Mouse (Mus musculus) hindbrain, embryonic 12.5 days (tissue): ENCODE measurements around the gene Sik3. TPM values are rescaled to one million over a fixed set of nuclear protein-coding genes. Genes with fewer than 3 reads are reported as not detected.

Experiments used
- ATAC-seq: fragments of 200-750 bp; cut with Nextera tagmentation; 2 replicates; pipeline ENCODE4 v1.8.0; 2017; ENCODE audit warnings: moderate TSS enrichment; ENCODE audit not compliant: low FRiP score
- H3K27ac ChIP-seq: fragments of 300-500 bp; sonication (generic); 2 replicates; pipeline ENCODE4 v1.5.1; 2016; ENCODE audit warnings: mild to moderate bottlenecking
- H3K27me3 ChIP-seq: fragments of 300-500 bp; sonication (generic); 2 replicates; pipeline ENCODE4 v1.6.1; 2016; ENCODE audit warnings: mild to moderate bottlenecking
- H3K36me3 ChIP-seq: fragments of 300-500 bp; sonication (generic); 2 replicates; pipeline ENCODE4 v1.6.1; 2016; ENCODE audit warnings: mild to moderate bottlenecking
- H3K4me1 ChIP-seq: fragments of 300-500 bp; sonication (generic); 2 replicates; pipeline ENCODE4 v1.6.1; 2016
- H3K4me2 ChIP-seq: fragments of 300-500 bp; sonication (generic); replicated peaks from 2 replicates; pipeline ENCODE4 v1.6.1; 2016; ENCODE audit warnings: mild to moderate bottlenecking
- H3K4me3 ChIP-seq: fragments of 300-500 bp; sonication (generic); 2 replicates; pipeline ENCODE4 v1.5.1; 2016; ENCODE audit warnings: mild to moderate bottlenecking
- H3K9ac ChIP-seq: fragments of 300-500 bp; sonication (generic); 2 replicates; pipeline ENCODE4 v1.6.1; 2016; ENCODE audit warnings: mild to moderate bottlenecking, moderate library complexity
- H3K9me3 ChIP-seq: fragments of 300-500 bp; sonication (generic); replicated peaks from 2 replicates; pipeline ENCODE4 v1.6.1; 2016; ENCODE audit warnings: mild to moderate bottlenecking
- WGBS: fragments of 180-500 bp; shearing (Covaris S2); methylation state at CpG from one replicate; pipeline ENCODE4 v1.1.7; 2016; 5-methylcytosine and 5-hydroxymethylcytosine counted together
- polyA plus RNA-seq: library from polyadenylated mRNA; unstranded; fragments of >200 nt; fragmentation: Nextera tagmentation; extraction: Ambion mirVana; gene quantifications from 2 replicates; pipeline ENCODE4 v1.2.1, GENCODE M21; 2016

Sik3 gene
- polyA plus RNA-seq, 1 experiment from 2014 or later = 13.9 TPM

DNA sequence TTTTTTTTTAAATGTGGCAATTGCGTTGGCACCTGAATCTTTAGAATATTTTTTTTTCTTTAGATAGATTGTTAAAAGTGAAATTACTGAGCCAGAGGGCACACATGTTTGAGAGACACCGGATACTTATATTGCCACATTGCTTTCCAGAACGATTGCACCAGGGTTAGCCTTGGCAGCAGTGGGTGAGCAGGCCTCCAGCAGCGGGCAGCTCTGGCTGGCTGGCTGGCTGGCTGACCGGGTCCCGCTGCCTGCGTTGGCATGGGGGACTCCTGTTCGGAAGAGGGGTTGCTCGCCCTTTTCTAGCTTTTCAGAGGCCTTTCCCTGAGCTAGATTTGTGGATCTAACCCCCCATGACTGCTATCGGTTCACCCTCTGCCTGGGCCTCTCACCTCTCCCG is 11.0 kb downstream of the Sik3 start:
- no peak overlapping the region for H3K4me3 ChIP-seq
- H3K4me2 ChIP-seq = no peak overlapping the region
- no peaks in the 10 kb centered on the region for H3K9me3 ChIP-seq
- no peak overlapping the region for H3K9ac ChIP-seq
- no peak for ATAC-seq
- WGBS = 91% methylated on average over 11 of the region's 11 CpGs
- H3K4me1 ChIP-seq = no peaks in the 10 kb centered on the region
- H3K36me3 ChIP-seq = no peaks in the 10 kb centered on the region
- H3K27me3 ChIP-seq = no peaks in the 10 kb centered on the region
- H3K27ac ChIP-seq = no peak overlapping the region

DNA sequence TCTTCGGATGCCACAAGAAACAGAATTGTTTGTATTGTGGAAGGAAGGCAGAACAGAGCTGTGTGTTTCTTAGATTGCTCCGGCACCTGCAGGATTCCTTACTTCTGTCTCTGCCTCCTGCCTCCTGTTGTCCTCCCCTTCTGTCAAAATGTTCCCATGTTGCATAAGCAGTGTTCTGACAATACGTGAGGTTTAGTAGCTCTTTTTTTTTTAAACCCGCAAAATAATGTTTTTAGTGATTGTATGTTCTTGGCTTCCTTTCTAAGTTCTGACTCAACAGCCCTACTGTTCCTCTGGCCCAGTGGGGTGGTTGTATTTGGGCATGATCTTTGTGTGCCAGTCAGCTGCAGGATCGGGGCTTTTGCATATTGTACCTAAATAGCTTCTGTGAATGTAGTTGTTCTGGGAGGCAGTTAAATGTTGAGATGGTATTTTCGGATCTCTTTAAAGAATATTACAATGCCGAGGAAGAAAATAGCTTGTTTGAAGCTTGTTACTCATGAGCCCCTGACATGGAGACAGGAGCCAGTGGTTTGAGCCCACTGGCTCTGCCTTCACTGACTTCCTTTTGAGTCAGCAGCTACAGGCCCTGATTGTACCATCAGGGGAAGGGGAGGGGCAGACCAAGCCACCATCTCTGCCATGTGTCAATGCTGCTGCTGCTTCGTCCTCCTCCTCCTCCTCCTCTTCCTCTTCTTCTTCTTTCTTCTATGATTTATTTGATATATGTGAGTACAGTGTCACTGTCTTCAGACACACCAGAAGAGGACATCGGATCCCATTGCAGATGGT is 13.6 kb downstream of the Sik3 start:
- Histone ChIP-seq H3K4me3 (no peak overlapping the region), H3K9ac (no peak overlapping the region), H3K27me3 (no peaks in the 10 kb centered on the region), H3K4me1 (no peaks in the 10 kb centered on the region), H3K9me3 (no peaks in the 10 kb centered on the region), H3K4me2 (no peak overlapping the region), H3K36me3 (no peaks in the 10 kb centered on the region), H3K27ac (no peak overlapping the region)
- ATAC-seq = no peak
- 92% methylated on average over 9 of the region's 9 CpGs for WGBS

DNA sequence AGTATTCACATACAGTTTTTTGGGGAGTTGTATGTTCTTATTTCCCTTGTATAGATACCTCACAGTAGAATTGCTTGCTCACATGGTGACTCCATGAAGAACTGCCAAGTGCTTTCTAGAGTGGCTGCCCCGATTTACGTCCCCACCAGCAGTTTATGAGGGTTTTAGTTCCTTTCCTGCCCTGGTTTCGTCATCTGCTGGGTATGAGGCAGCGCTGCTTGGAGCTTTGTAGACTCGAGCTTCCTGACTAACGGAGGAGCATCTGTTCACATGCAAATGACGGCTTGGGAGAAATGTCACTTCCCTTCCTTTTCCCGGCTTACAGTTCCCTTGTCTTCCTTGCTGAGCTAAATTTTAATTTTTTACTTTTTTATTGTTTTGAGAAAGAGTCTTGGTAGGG is 15.4 kb downstream of the Sik3 start:
- Histone ChIP-seq H3K36me3 (no peaks in the 10 kb centered on the region), H3K4me3 (no peak overlapping the region), H3K4me1 (peaks cover 5% of the 10 kb centered on the region; the same call in 1 of the 2 replicates), H3K9me3 (no peaks in the 10 kb centered on the region), H3K27ac (no peak overlapping the region), H3K27me3 (no peaks in the 10 kb centered on the region), H3K9ac (no peak overlapping the region), H3K4me2 (no peak overlapping the region)
- 27% methylated on average over 8 of the region's 8 CpGs for WGBS
- ATAC-seq = no peak

DNA sequence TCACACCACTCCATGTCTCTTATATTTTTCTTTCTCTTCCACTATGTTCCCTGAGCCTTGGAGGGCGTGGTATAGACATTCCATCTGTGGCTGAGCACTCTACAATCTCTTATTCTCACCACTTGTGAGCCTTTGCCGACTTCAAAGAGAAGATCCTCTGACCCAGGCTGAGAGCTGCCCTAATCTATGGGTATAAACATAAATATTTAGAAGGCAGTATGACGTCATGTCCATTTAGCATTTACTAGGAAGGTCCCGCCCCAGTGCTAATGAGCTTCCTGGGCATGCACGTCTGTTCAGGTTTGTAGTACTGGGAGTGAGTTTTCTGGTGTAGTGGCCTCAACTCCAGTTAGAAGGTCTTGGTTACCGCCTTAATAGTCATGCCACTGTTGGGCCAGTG is 16.9 kb downstream of the Sik3 start:
- Histone ChIP-seq H3K4me2 (no peak overlapping the region), H3K27me3 (no peaks in the 10 kb centered on the region), H3K4me1 (peaks cover 5% of the 10 kb centered on the region; the same call in 1 of the 2 replicates), H3K4me3 (no peak overlapping the region), H3K9me3 (no peaks in the 10 kb centered on the region), H3K36me3 (no peaks in the 10 kb centered on the region), H3K9ac (no peak overlapping the region), H3K27ac (no peak overlapping the region)
- ATAC-seq = no peak
- 80% methylated on average over 6 of the region's 6 CpGs for whole genome bisulfite sequencing

DNA sequence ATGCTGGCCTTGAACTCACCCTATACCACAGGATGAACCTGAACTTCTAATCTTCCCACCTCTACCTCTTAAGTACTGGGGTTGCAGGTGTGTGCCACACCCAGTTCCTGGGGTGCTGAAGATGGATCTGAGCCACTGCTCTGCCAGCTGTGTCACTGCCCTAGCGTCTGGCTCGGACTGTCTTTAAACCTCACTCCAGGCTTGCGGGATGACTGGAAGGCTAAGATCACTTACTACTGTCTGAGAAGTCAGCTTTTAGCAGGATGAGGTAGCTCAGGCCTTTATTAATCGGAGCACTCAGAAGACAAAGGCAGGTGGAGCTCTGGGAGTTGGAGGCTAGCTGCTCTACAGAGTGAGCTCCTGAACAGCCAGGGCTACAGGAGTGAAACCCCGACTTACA is 17.6 kb downstream of the Sik3 start:
- Histone ChIP-seq H3K27me3 (no peaks in the 10 kb centered on the region), H3K36me3 (no peaks in the 10 kb centered on the region), H3K4me1 (peaks cover 8% of the 10 kb centered on the region; the same call in 1 of the 2 replicates), H3K9me3 (no peaks in the 10 kb centered on the region), H3K27ac (no peak overlapping the region), H3K4me3 (no peak overlapping the region), H3K4me2 (no peak overlapping the region), H3K9ac (no peak overlapping the region)
- 81% methylated on average over 5 of the region's 5 CpGs for WGBS
- no peak for ATAC-seq

DNA sequence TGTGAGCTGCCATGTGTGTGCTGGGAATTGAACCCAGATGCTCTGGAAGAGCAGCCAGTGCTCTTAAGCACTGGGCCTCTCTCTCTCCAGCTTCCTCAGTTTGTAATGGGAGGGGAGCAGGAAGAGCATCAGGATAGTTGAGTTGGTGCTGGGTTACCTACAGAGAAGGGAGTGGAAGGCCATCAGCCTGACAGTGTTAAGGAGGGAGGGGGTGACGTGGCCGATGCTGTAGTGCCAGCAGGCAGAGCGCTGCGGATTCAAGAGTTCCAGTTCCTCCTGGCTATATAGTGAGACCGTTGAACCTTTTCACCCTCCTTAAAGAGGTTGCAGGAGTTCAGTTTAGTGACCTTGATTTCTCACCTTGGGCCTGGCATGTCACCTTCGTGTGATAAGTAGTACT is 18.3 kb downstream of the Sik3 start:
- Histone ChIP-seq H3K9ac (no peak overlapping the region), H3K9me3 (no peaks in the 10 kb centered on the region), H3K27me3 (no peaks in the 10 kb centered on the region), H3K4me1 (peaks cover 13% of the 10 kb centered on the region; the same call in 1 of the 2 replicates), H3K4me2 (no peak overlapping the region), H3K36me3 (no peaks in the 10 kb centered on the region), H3K27ac (no peak overlapping the region), H3K4me3 (no peak overlapping the region)
- WGBS = 86% methylated on average over 6 of the region's 6 CpGs
- no peak for ATAC-seq

DNA sequence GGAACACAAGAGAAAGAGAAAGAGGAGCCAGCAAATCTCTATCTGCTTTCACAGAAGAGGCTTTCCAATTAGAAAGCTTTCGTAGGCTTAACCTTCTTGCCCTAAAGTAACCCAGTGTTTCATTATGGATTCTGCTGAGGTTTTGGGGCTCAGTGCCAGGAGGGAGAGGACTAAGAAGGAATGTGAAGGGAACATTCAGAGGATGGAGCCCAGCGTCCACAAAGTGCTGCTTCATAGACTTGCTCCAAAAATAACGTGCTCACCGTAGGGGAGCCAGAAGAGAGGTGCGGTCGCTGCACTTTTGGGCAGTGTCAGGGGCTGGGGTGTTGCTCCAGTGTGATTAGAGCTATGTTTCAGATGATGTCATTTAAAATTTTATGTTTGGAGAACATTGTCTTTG is 19.6 kb downstream of the Sik3 start:
- Histone ChIP-seq H3K4me2 (no peak overlapping the region), H3K36me3 (no peaks in the 10 kb centered on the region), H3K9ac (no peak overlapping the region), H3K4me3 (no peak overlapping the region), H3K9me3 (no peaks in the 10 kb centered on the region), H3K27me3 (no peaks in the 10 kb centered on the region), H3K27ac (no peak overlapping the region), H3K4me1 (peaks cover 13% of the 10 kb centered on the region; the same call in 1 of the 2 replicates)
- WGBS = 81% methylated on average over 6 of the region's 6 CpGs
- ATAC-seq = no peak

DNA sequence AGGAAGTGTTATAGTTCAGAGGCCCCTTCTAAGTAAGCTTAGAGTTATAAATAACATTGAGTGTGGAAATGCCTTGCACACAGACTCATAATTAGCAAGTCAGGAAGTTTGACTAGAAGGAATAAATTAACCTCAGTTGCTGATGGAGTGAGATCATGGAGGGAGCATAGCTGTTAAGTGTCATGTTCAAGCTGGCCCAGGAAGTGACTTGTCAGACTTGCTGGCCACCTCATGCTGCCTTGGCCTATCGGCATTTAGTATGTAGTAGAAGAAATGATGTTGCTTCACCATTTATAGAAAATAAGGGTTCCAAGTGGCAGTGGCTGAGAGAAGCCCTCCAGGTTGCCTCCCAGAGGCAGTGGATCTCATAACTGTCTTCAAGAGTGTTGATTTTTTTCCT is 20.4 kb downstream of the Sik3 start:
- Histone ChIP-seq H3K27ac (no peak overlapping the region), H3K4me1 (peaks cover 13% of the 10 kb centered on the region; the same call in 1 of the 2 replicates), H3K4me3 (no peak overlapping the region), H3K36me3 (no peaks in the 10 kb centered on the region), H3K9me3 (no peaks in the 10 kb centered on the region), H3K27me3 (no peaks in the 10 kb centered on the region), H3K4me2 (no peak overlapping the region), H3K9ac (no peak overlapping the region)
- no peak for ATAC-seq
- WGBS = 92% methylated on average over 1 of the region's 1 CpGs

DNA sequence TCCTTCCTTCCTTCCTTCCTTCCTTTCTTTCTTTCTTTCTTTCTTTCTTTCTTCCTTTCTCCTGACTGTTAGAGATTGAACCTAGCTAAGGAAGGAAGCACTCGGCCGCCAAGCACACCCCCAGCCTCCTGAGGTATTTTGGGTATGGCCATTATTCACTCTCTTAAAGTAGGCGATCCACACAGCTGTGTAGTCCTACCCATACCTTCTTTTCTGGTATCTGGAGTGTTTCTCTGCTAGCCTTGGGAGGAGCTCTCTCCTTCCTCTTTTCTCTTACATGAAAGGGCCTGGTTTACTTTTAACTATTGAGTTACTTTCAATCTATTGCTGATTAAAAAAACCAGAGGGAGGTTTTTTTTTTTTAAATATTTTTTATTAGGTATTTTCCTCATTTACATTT is 21.2 kb downstream of the Sik3 start:
- Histone ChIP-seq H3K4me2 (no peak overlapping the region), H3K4me1 (peaks cover 13% of the 10 kb centered on the region; the same call in 1 of the 2 replicates), H3K9ac (no peak overlapping the region), H3K9me3 (no peaks in the 10 kb centered on the region), H3K36me3 (no peaks in the 10 kb centered on the region), H3K27ac (no peak overlapping the region), H3K27me3 (no peaks in the 10 kb centered on the region), H3K4me3 (no peak overlapping the region)
- 87% methylated on average over 3 of the region's 3 CpGs for WGBS
- no peak for ATAC-seq

DNA sequence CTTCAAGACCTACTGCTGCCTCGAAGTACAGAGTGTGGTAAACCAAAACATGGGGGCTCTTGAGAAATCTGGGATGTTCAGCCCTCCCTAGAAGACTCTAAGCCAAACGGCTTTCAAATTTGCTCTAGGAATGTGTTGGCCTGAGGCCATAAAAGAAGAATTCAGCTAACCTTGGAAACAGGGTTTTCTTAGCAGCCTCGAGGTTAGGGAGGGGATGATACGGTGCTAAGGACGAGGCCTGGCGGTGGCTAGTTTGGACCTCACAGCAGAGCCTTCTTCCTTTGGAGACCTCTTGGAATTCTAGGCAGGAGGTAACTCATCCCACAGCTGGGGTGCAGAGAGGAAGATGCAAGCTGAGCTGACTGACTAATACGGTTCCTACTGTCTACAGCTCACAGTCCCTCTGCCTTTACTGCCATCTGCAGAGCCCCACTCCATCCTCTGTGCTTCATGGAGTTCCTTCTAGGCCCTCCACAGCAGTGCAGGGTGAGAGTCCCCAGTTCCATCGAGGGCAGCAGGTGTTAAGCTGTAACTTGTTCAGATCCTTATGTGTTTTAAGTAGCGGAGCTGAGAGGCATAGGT is 22.8 kb downstream of the Sik3 start:
- Histone ChIP-seq H3K4me1 (peaks cover 13% of the 10 kb centered on the region; the same call in 1 of the 2 replicates), H3K4me3 (no peak overlapping the region), H3K27me3 (no peaks in the 10 kb centered on the region), H3K9me3 (no peaks in the 10 kb centered on the region), H3K36me3 (0 out of 2 replicates have a peak, but pooled peaks cover 6% of the 10 kb centered on the region), H3K4me2 (no peak overlapping the region), H3K9ac (no peak overlapping the region), H3K27ac (peak overlapping the region; percentile 12; the same call in 1 of the 2 replicates)
- 78% methylated on average over 9 of the region's 9 CpGs for WGBS
- ATAC-seq = no peak

DNA sequence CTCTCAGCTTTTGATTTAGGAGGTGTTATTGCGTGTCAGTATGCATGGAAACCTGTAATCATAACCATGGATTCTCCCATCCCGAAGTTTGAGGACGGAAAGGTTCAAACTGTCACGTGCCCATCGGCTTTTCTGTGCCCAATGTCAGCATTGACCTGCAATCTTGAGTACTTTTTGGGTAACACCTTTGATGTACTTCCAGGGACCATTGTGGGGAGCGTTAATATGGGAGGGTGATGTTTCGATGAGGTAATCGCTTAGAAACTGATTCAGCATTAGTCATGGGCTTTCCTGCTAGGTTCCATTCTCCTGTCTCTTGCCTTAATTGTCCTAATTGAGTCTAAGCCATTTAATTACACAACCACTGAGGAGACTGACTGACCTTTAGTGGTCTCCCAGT is 24.3 kb downstream of the Sik3 start:
- H3K4me1 ChIP-seq = peaks cover 12% of the 10 kb centered on the region; the same call in 1 of the 2 replicates
- no peaks in the 10 kb centered on the region for H3K27me3 ChIP-seq
- H3K4me2 ChIP-seq = no peak overlapping the region
- no peak overlapping the region for H3K9ac ChIP-seq
- 0 out of 2 replicates have a peak, but pooled peaks cover 6% of the 10 kb centered on the region for H3K36me3 ChIP-seq
- 96% methylated on average over 8 of the region's 8 CpGs for WGBS
- H3K27ac ChIP-seq = no peak overlapping the region
- H3K9me3 ChIP-seq = no peaks in the 10 kb centered on the region
- no peak for ATAC-seq
- no peak overlapping the region for H3K4me3 ChIP-seq

DNA sequence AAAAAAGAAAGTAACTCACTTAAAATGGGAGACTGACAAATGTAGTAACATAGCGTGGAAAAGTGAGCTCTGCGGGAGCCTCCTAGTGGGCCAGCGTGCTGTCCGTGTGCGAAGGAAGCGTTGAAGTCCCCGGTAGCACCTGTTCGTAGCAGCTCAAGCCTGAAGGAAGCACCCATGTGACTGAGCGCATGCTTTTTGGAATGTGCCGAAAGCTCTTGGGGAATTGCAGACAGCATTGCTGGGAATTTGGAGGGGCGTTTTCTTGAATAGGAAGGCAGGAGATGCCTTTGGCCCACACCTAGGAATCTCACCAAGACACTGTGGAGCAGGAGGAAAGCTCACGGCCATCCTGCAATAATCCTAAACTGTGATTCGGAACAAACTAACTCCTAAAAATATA is 26.2 kb downstream of the Sik3 start:
- Histone ChIP-seq H3K4me1 (0 out of 2 replicates have a peak, but pooled peaks cover 8% of the 10 kb centered on the region), H3K9me3 (no peaks in the 10 kb centered on the region), H3K4me3 (no peak overlapping the region), H3K4me2 (no peak overlapping the region), H3K27ac (no peak overlapping the region), H3K9ac (no peak overlapping the region), H3K27me3 (no peaks in the 10 kb centered on the region), H3K36me3 (0 out of 2 replicates have a peak, but pooled peaks cover 6% of the 10 kb centered on the region)
- WGBS = 93% methylated on average over 13 of the region's 13 CpGs
- no peak for ATAC-seq
